Mouse (Mus musculus): ENCODE data around the gene Sash1.
"Not testable (repeated sequence)": the region's sequence is repeated elsewhere in the genome, so short reads cannot be mapped to it uniquely, and the experiment has no call there.

The Sash1 gene

DNA sequence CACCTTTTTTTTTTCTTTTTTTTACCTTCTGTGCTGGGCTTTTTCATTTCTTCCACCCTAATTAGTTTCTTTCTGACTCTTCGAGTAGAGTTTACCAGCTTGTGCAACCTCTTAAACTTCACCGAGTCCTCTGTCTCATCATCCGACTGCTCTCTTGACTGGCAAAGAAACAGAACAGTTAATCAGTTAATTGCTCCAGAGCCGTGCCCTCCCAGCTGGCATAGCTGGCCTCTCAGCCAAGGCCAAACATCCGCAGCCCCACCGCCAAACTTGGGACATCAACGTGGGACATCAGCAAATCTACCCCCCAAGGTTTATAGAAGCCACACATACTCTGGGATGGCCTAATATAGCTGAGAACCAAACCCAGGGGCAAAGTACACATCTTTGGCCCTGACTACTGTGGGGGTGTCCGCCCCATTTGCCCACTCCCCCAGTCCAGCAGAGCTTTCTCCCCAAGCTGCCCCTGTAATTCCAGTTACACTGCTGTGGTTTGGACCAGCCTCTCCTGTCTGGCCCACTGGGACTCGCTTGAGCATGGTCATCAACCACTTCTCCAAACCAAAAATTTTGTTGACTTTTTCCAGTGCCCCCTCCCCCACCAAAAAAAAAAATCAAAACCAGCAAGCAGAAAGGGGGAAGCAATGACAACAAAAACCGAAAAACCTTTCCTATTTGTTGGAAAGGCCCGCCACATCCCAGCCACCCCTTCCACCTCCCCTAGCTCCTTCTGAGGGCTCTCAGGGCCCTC is 129.1 kb downstream of the Sash1 start:
- no peak for DNase-seq (ENCODE audit: low spot score)

DNA sequence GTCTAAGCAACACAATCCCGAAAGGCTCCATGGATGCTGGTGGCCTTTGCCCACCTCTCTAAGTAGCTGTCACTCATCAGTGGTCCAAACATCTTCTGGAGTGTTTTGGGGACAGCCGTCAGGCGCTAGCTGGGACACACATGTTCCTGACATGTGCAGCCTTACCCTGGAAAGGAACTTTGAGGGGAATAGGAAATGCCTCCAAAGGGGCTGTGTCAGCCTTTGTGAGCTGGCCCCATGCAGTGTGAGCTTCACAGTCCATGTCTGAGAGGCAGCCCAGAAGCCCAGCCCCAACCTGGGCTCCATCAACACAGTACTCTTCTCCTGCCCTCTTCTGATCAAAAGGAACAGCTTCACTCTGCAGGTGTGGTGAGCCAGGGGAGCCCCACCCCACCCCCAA is 132.5 kb downstream of the Sash1 start:
- no peak for DNase-seq (ENCODE audit: low spot score)

DNA sequence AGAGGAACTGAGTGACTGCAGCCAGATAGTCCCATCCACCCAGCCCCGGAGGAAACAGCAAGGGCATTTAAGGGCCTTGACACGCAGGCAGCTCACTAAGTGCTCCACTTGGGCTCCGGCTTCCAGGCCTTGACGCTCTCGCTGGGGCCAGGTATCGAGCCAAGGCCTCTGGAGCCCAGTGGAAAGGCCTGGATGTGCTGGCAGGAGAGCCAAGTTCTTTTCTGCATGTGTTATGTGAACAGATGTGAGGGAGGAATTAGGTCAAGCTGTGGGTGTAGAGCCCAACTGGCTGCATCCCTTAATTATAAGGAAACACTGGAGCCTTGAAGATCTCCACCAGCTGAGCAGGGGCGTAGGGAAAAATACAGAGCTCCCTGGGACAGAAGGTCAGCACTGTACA is 133.4 kb downstream of the Sash1 start:
- peak; percentile 76 for DNase-seq (ENCODE audit: low spot score)

DNA sequence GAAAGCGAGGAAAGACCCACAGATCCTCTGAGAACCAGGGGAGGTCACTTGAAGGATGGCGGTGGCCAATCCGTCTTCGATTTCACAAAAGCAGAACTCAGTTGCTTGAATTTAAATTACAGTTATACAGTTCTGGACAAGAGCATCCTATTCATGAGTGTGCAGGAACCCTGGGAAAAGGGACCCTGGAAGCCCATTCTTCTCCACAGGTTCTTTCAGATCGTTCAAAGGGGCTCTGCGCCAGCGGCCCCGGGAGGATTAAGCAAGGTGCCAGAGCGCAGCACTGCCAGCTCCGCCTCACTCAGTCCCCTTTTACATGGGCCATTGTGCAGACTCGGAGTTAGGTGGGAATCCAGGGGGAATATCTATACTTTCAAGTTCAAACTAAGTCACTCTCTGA is 136.3 kb downstream of the Sash1 start:
- no peak for DNase-seq (ENCODE audit: low spot score)

DNA sequence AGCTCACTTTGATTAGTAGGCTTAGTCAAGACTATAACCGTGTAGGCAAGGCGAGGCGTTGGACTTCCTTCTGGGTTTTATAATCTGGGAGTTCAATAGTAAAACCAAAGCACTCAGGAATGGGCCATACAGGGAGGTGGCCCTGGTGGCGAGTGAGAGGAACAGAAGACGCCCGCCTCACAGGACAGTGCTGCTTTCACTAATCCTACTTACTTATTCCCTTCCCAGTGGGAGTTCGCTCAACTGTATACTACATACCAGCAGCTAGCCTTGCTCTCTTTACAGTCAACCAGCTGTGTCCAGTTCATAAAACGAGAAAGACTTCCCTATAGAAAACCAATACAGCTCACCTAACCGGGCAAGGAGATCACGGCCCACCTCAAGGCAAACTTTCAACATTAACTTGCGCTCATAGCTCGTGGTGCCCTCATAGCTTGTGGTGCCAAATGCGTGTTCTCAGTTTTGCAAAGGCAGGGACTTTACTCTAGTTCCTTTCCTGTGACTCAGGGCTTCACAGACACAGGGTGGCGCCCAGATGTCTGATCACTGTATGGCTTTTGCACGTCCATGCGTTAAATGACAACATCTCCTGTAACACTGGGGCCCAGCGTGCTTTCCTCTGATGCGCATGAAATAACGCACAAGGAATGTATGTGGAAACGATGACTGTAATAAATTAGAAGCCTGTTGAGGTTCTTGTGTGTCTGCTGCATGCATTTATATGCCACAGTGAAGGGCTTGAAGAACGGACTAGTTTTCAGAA is 138.2 kb downstream of the Sash1 start:
- no peak for DNase-seq (ENCODE audit: low spot score)

DNA sequence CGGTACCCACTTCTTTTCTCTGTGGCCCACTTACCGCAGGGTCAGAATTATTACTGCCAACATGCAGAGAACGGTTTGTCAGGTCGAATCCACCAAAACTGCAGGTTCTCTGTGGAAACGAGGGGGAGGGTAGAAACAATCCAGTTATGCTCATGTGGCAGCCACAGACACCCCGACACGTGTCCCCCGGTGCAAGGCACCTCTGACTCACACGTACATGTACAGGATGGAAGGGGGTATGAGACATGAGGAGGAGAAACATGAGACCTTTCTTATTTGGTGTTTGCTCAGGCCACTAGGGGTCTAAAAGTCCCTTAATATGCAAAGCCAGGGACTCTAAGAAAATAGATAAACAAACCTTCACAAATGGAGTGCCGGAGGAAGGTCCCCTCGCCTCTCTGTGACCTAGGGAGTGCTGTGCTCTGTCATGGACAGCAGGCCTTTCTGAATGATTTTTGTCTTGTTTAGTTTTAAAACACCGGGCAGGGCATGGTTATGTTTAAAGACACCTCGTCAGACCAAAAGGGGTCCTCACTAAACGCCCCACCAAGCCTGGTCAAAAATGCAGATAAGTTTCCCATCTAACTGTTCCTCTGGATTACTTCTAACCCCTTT is 139.7 kb downstream of the Sash1 start:
- no peak for DNase-seq (ENCODE audit: low spot score)

DNA sequence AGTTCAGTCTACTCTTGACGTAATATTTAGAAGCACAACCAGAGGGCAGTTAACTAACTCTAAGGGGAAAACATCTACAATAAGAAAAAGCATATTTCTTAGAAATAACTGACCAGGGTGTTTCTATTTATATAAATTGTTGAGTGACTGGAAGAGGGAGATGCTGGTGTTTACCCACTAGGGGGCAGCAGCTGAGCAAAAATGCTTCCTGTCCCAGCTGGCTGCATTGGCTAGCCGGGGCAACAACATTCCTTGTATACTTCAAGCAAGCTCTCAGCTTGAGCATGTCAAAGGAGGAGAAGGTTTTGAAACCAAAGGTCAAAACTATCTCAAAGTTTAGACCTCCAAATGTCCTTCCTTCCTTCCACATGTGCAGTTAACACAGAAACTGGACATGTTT is 143.0 kb downstream of the Sash1 start:
- DNase-seq (ENCODE audit: low spot score): no peak

DNA sequence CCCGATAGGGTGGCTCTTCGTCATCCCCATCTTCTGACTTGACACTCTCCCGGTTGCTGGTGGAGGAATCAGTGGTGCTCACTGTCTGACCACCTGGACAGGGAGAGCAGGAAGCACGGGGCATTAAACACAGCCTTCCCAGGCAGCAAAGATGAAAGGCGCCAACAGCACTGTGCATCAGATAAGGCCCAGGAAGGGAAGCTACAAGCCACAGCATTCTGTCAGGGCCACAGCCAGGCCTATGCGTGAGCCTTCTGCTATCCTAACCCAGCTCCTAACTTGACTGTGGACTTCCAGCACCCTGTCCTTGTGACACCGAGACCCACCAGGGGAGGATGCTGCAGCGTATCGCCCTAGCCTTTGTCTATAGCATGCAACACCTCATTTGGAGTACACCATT is 144.4 kb downstream of the Sash1 start:
- no peak for DNase-seq (ENCODE audit: low spot score)

DNA sequence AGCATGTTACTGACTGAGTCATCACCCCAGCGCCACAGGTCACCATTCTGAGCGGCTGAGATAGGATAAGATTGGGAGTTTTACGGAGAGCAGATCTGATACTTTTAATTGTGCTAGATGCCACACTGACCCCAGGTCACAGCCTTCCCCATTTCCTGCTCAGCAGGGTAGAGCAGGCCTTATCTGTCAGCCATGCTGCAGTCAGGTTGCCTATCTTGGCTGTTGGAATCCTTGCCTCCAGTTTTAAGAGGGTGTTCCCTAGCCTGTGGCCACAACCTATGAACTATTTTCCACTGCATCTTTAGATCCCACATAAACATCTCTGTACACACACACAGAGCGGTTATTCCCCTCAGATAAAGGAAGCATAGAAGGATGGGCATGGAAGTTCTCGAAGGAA is 145.1 kb downstream of the Sash1 start:
- DNase-seq (ENCODE audit: low spot score): no peak

DNA sequence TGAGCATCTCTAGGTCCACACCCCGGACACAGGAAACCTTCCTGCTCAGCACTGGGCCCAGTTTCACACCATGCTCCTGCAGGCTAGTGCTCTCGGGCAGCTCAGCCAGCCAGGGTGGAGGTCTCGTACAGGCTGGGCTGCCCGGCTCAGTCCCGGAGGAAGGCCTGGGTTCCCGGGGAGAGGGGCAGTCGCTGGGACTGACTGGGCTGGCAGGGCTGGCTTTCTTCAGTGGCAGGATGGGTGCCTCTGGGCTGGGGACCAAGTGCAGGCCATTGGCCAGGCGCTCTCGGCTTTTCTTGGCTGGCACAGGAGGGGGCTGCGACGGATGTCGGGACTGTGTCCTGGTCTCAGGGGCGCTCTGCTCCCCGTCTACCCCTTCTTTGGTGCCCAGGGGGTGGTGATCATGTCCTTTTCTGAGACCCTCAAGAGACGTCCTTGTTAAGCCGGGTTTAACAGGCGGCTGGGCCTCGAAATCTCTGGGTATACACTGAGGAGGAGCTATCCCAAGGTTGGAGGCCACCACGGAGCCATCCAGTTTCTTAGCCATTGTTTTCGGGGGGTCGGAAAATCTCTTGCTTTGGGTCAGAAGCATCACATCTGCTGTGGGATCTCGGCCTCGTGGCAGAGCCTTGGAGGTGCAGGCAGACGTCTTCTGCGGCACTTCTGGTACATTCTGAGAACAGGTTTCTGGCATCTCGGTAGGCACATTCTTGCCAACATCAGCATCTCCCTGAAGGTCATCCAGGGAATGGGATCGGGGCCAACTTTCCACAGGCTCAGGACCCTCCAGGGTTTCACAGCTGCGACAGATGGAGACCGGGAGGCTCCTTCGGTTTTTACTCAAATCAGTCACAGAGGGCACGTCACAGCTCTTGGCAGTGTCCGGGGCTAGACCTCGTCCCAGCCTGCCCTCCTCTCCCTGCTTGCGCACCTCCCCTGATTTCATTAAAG is 156.2 kb downstream of the Sash1 start:
- DNase-seq (ENCODE audit: low spot score): no peak

DNA sequence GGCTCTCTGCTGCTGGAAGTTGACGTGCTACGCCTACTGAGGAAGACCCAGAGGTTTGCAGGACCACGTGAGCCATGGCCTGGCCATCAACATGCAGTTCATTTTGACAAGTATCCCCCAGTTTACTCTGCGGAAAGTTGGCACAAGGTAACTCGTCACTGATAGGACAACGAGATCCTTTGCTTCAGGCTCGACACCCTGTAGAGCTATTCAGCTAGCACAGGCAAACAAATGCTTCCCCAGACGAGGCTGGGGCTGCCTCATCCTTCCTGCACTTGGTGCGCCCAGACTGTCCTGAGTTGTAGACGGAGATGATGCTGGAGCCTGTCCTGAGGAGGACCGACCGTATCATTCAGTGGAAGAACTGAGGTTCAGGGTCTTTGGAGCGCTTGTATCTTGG is 166.5 kb downstream of the Sash1 start:
- no peak for DNase-seq (ENCODE audit: low spot score)

DNA sequence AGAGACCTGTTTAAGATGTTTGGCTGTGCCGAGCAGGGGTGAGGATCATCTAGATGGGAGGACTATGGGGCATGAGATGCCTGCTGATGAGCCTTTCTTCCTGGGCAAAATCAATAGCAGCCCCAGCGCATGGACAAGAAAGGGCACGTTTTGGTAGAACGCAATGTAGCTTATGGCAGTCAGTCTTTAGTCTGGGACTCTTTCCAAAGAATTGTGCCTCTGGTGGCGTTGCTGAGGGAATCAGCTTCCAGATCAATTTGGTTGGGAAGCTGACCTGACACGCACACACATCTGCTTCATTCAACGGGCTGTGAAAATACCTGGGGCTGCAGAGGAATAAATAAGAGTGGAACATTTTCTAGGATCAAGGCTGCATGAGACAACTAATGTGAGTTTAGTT is 167.0 kb downstream of the Sash1 start:
- no peak for DNase-seq (ENCODE audit: low spot score)

DNA sequence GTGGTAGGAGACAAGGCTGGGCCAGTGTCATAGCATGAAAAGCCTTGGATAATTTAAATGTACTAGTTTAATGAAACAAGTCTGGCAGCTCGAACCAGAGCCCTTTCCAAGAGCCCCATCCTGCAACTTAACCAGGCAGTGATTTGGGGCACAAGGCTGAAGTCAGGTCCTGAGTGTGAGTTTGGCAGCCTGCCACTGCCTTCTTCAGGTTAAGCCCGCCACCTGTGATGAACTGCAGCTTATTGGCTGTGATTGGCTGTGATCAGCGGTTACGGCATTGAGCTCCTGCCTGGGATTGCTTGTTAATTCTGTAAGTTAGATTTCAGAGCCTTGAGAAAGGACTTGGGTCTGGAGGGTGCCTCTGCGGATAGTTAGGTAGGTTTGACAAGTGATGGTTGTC is 168.7 kb downstream of the Sash1 start:
- no peak for DNase-seq (ENCODE audit: low spot score)

DNA sequence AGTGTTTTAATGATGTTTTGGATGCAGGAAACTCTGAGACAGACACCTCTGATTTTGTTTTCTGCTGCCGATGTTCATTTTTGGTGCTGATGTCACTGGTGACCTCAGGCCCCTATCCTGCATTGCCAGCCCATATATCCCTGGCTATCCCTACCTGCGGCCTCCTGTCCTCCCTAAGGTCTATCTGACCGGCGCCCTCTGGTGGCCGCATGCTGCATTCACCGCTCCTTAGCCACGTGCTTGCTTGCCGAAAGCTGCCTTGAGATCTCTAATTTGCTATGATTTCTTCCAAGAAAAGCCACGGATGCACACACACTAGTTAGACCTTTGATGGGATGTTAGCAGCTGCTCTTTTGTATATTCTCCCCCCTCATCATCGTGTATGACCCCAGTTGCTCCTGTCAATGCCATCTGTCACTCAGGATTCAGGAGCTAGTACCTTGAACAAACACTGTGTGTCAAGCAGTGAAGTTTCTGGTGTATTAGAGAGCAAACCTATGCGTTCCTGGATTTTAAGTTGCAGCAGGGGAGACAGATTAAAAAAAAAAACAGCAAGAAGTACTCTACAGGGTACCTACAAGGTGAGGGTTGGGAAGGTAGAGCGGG is 170.1 kb downstream of the Sash1 start:
- DNase-seq (ENCODE audit: low spot score): peak; percentile 54

DNA sequence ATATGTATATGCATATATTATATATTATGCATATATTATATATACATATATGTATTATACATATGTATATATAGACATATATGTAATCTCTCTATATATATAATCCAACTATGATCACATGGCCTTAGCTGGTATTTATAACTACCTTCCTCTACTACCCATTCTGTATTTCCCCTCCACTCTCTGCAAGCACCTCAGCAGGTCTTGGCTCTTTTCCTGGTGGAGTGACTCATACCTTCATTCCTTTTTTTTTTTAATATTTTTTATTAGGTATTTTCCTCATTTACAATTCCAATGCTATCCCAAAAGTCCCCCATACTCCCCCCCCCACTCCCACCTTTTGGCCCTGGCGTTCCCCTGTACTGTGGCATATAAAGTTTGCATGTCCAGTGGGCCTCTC is 189.2 kb downstream of the Sash1 start:
- not testable (repeated sequence) for DNase-seq (ENCODE audit: low spot score)

DNA sequence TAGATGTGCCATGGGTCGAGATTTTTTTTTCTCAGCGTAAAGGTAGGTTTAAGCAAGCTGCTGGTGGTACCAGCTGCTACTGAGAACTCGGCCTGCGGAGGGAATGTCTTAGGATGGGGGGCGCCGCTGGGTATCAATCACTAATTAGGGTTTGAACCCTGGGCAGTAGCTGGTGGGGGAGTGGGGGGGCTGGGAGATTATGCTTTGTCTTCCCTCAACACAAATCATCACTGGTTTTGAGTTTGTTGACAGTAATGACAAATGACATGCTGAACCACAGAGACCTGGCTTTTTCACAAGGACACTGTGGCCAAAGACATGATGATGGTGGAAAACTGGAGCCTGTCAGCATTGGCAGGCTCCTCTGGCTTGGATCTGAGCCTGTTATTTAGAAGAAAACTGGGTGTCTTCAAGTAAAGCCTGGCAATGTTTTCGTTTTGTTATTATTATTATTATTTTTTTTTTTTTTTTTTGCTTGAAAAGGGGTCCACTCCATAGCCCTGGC is 191.8 kb downstream of the Sash1 start:
- no peak for DNase-seq (ENCODE audit: low spot score)

DNA sequence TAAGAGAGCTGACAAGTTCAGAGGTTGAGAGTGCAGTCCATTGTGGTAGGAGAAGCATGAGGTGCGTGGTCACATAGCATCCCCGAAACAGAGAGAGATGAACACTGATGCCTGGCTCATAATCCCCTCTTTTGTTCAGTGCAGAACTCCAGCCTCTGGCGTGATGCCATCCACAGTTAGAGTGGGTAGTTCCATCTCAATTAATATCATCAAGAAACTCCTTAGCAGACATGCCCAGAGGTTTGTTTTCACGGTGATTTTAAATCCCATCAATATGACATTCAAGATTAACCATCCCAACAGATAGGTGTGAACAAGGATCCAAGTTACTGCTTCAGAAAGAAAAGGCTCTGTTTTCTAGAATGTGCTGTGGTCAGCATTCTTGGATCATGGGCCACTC is 192.3 kb downstream of the Sash1 start:
- no peak for DNase-seq (ENCODE audit: low spot score)

DNA sequence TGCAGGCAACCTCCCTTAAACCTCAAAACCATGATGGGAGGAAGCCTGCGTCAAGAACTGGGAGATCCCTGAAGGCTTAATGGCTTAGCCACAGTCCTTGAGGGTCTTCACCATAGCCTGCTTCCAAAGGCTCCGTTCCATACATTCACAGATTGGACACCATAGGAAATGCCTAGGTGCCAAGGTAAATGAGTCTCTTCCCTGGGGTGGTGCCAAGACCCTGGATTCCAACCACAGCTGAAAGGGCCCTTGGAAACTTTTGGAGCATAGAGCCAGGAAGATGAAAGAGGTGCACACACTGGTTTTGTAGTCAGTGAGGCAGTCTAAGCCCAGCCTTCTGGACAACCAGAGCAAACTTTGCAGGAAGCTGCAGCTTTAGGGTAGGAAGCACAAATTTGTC is 193.3 kb downstream of the Sash1 start:
- no peak for DNase-seq (ENCODE audit: low spot score)

DNA sequence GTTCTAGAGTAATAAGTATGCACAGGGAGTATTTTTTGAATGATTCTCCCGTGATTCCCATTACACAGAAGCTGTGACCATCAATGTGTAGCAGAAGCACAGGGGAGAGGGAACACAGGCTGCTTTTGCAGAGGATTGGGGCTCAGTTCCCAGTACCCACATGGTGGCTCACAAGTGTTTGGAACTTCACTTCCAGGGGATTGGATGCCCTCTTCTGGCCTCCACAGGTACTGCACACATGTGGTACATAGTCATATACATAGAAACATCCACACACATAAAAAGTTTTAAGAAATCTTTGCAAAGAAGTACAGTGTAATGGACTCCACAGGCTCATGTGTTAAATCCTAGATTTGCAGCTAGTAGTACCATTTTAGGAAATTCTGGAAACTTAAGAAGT is 199.7 kb downstream of the Sash1 start:
- no peak for DNase-seq (ENCODE audit: low spot score)

DNA sequence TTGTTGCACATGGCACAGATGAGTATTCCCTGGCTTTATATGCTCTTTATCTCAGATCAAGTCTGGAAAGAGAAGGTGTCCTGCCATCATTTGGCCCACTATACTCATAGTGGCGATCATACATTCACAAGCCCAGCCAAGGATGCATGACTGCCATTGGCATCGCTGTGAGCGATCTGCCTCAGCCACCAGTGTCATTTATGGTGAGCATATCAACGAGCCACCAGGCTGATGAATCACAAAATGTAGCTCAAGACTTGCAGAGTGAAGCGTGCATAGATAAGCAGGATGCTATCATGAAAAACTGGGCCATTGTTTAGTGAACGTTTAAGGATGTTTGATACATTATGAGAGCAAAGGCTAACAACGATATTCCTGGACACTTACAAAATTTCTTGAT is 200.6 kb downstream of the Sash1 start:
- DNase-seq (ENCODE audit: low spot score): no peak

DNA sequence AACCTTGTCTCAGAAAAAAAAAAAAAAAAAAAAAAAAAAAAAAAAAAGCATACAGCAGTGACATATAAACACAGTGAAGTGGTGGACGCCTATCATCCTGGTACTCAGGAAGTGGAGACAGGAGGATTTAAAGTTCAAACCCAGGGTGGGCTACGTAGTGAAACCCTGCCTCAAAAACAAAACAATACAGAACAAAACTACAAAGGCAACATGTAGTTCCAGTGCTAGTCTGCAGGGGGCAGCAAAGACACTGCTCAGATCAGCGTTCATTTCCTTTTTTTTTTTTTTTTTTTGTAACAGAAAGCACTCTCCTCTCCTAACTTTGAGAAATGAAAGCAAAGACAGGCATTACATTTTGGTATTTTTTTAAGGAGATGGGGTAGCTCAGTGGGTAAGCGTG is 203.0 kb downstream of the Sash1 start:
- DNase-seq (ENCODE audit: low spot score): no peak

DNA sequence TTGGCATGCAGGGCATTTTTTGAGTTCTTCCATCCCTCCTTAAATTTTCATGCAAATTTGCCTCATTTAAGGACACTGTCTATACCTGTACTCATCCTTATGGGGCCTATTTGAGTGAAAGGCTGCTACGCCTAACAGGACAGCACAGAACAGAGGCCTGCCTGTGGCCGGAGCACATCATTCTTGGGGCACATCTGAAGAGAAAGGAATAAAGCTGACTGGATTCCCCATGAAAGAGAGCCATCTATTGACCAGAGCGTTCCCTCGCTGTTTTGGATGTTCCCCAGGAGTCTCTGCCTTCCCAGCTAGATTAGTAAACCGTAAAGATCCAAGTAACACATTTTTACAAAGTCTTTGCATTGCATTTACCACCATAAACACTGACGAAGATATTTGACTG is 203.5 kb downstream of the Sash1 start:
- no peak for DNase-seq (ENCODE audit: low spot score)
